In genomic region chr17:48598471-48599141, GRCm38 (mm10) we compare ENCODE assay signal across 14 mouse cellular contexts.
DNase-seq lines count a peak whose midpoint lies in the region; ATAC-seq lines count a peak whose summit lies in the region.
"Had no signal": no experiment of that assay in that cellular context is flagged by ENCODE, and none has a peak within 500 bp of the region (broad histone marks: within the 10 kb centered on the region; RNA-seq: fewer than 3 reads in every experiment).

No protein-coding gene starts in this region.

- DNase-seq in adrenal gland, adult 2 months: peak; percentile 21
- no peak for DNase-seq in adrenal gland, adult 18-20 months (ENCODE audit: low spot score in 2 of 2)
- DNase-seq in heart, postnatal 14 days: peak; percentile 6 to 14
- DNase-seq in heart, postnatal 36 days: no peak
- peak; percentile 94 for DNase-seq in brain, adult 2 months (ENCODE audit: low read depth, low spot score)
- DNase-seq in cerebellum, postnatal 10 days: peak; percentile 60 to 65
- no peak for DNase-seq in thymus, postnatal 0 days (ENCODE audit: low spot score)
- DNase-seq: heart, postnatal 4 days; liver, postnatal 0 days; right cerebral cortex, adult 18-20 months; spleen, adult 18-20 months; thymus, adult 2 months had no signal

- ATAC-seq in erythroblast, adult 5-6 weeks (replicated peaks; ENCODE audit: low FRiP score, poor library complexity, severe bottlenecking): no peak
- ATAC-seq: CD4-positive, CD25-positive, alpha-beta regulatory T cell, adult 4 months; liver, postnatal 0 days had no signal

- intact Hi-C loops in heart, postnatal 14 days (cut with DNase I): no loop called here
- intact Hi-C loops in heart, postnatal 36 days (cut with DNase I): no loop called here

Comparison
In these comparisons a context has a peak if more than half of its experiments do, and no peak if none do; other contexts are left out.
1. DNase-seq: peak in adrenal gland, adult 2 months (single experiment), heart, postnatal 14 days (2 of 2), brain, adult 2 months (single experiment) and cerebellum, postnatal 10 days (2 of 2); none in adrenal gland, adult 18-20 months (0 of 2), heart, postnatal 36 days (0 of 2) and thymus, postnatal 0 days (single experiment).